Mouse (Mus musculus) forebrain, postnatal 0 days (tissue): ENCODE measurements at regions not wholly inside any gene's neighbourhood (a gene's known extent, or its start where the extent isn't known, plus 50 kb on each side); places are given as distances from the start of the nearest gene placed in this dataset.

ENCODE experiments used
- ATAC-seq: fragments of 200-750 bp; cut with Nextera tagmentation; 2 replicates; pipeline ENCODE4 v1.8.0; 2017; ENCODE audit warnings: mild to moderate bottlenecking, moderate library complexity
- DNase-seq: peaks from one replicate; pipeline ENCODE4 v3.0.0-alpha.2; 2015
- H3K27ac ChIP-seq: fragments of 300-500 bp; sonication (generic); 2 replicates; pipeline ENCODE4 v1.5.1; 2014; ENCODE audit warnings: low read depth, mild to moderate bottlenecking, antibody characterized with exemption, low read length, moderate library complexity, mixed read lengths
- H3K27me3 ChIP-seq: fragments of 300-500 bp; sonication (generic); 2 replicates; pipeline ENCODE4 v1.6.1; 2014; ENCODE audit warnings: mild to moderate bottlenecking, low read length, mixed read lengths; ENCODE audit not compliant: insufficient read depth
- H3K36me3 ChIP-seq: fragments of 300-500 bp; sonication (generic); 2 replicates; pipeline ENCODE4 v1.6.1; 2014; ENCODE audit warnings: mild to moderate bottlenecking, moderate library complexity; ENCODE audit not compliant: insufficient read depth
- H3K4me1 ChIP-seq: fragments of 300-500 bp; sonication (generic); 2 replicates; pipeline ENCODE4 v1.6.1; 2014; ENCODE audit warnings: antibody characterized with exemption; ENCODE audit not compliant: insufficient read depth
- H3K4me2 ChIP-seq: fragments of 300-500 bp; sonication (generic); 2 replicates; pipeline ENCODE4 v1.6.1; 2014; ENCODE audit warnings: low read depth, mild to moderate bottlenecking, moderate library complexity
- H3K4me3 ChIP-seq: fragments of 300-500 bp; sonication (generic); 2 replicates; pipeline ENCODE4 v1.5.1; 2014; ENCODE audit warnings: low read depth, low read length, mixed read lengths
- H3K9ac ChIP-seq: fragments of 300-500 bp; sonication (generic); 2 replicates; pipeline ENCODE4 v1.6.1; 2014; ENCODE audit warnings: mild to moderate bottlenecking
- H3K9me3 ChIP-seq: fragments of 300-500 bp; sonication (generic); 2 replicates; pipeline ENCODE4 v1.6.1; 2016; ENCODE audit warnings: low read length
- CTCF ChIP-seq: sonication (generic); IDR thresholded peaks from 2 replicates; pipeline ENCODE4 v1.5.1; 2016; ENCODE audit warnings: antibody characterized with exemption, control low read depth, low read depth
- WGBS: fragments of 180-500 bp; shearing (Covaris S2); extraction: QIAGEN DNeasy Blood & Tissue Kit; methylation state at CpG from one replicate; pipeline ENCODE4 v1.1.7; 2014; 5-methylcytosine and 5-hydroxymethylcytosine counted together

GRCm38 (mm10) chr10:118765544-118766441 is 104.2 kb downstream of the Dyrk2 start:
- Histone ChIP-seq H3K4me2 (no peak overlapping the region), H3K27ac (no peak overlapping the region), H3K9ac (no peak overlapping the region), H3K4me3 (no peak overlapping the region), H3K4me1 (no peaks in the 10 kb centered on the region), H3K27me3 (no peaks in the 10 kb centered on the region), H3K36me3 (no peaks in the 10 kb centered on the region), H3K9me3 (no peaks in the 10 kb centered on the region)
- WGBS = 70% methylated on average over 14 of the region's 14 CpGs
- TF ChIP-seq CTCF = no peak
- DNase-seq = no peak
- no peak for ATAC-seq

DNA sequence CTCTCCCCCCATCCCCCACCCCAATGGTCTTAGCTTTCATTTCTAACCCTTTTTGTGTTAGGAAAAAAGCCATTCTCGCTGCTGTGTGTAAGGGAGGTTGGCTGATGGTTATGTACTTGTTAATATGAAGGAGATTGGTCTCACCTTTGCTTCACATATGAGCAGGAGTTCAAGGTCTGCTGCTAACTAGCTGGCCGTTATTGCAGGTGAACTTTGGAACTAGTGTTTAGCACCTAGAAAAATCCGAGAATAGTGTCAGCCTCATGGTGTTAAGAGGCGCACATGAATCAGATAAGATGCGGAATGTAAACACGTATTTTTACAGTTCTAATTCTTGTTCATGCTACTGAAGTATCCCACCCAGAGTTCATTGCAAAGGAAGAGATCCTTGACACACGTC is 103.2 kb downstream of the Dyrk2 start:
- ATAC-seq (no peak), DNase-seq (no peak)
- Histone ChIP-seq H3K27me3 (no peaks in the 10 kb centered on the region), H3K4me2 (no peak overlapping the region), H3K4me1 (no peaks in the 10 kb centered on the region), H3K9ac (no peak overlapping the region), H3K27ac (no peak overlapping the region), H3K36me3 (no peaks in the 10 kb centered on the region), H3K9me3 (no peaks in the 10 kb centered on the region), H3K4me3 (no peak overlapping the region)
- WGBS = 83% methylated on average over 7 of the region's 7 CpGs
- no peak for TF ChIP-seq CTCF

GRCm38 (mm10) chr10:118769751-118770150 is 100.3 kb downstream of the Dyrk2 start:
- DNase-seq (no peak), ATAC-seq (no peak)
- WGBS = 95% methylated on average over 4 of the region's 4 CpGs

GRCm38 (mm10) chr10:118778656-118779055 is 91.4 kb downstream of the Dyrk2 start:
- Histone ChIP-seq H3K27ac (no peak overlapping the region), H3K9me3 (no peaks in the 10 kb centered on the region), H3K36me3 (no peaks in the 10 kb centered on the region), H3K4me3 (no peak overlapping the region), H3K9ac (no peak overlapping the region), H3K4me2 (no peak overlapping the region), H3K27me3 (no peaks in the 10 kb centered on the region), H3K4me1 (no peaks in the 10 kb centered on the region)
- DNase-seq (no peak), ATAC-seq (no peak)
- WGBS = 91% methylated on average over 10 of the region's 10 CpGs
- no peak for TF ChIP-seq CTCF

More at GRCm38 (mm10) chr10:118769751-118770150, 100.3 kb downstream of the Dyrk2 start:
- H3K9ac ChIP-seq = no peak overlapping the region
- no peak overlapping the region for H3K27ac ChIP-seq
- no peaks in the 10 kb centered on the region for H3K4me1 ChIP-seq
- no peaks in the 10 kb centered on the region for H3K36me3 ChIP-seq
- H3K4me2 ChIP-seq = no peak overlapping the region
- no peaks in the 10 kb centered on the region for H3K27me3 ChIP-seq
- TF ChIP-seq CTCF = no peak
- H3K4me3 ChIP-seq = no peak overlapping the region
- no peaks in the 10 kb centered on the region for H3K9me3 ChIP-seq

- Histone ChIP-seq H3K9ac (no peak overlapping the region), H3K4me1 (no peaks in the 10 kb centered on the region), H3K27me3 (no peaks in the 10 kb centered on the region), H3K27ac (no peak overlapping the region), H3K9me3 (no peaks in the 10 kb centered on the region), H3K4me3 (no peak overlapping the region), H3K4me2 (no peak overlapping the region), H3K36me3 (no peaks in the 10 kb centered on the region)
- DNase-seq (no peak), ATAC-seq (no peak)
- 91% methylated on average over 10 of the region's 10 CpGs for WGBS
- no peak; the same call in 1 of the 2 replicates for TF ChIP-seq CTCF
Measured at GRCm38 (mm10) chr10:118780831-118781569, 89.0 kb downstream of the Dyrk2 start.

- Histone ChIP-seq H3K4me1 (no peaks in the 10 kb centered on the region), H3K9ac (peak overlapping the region; percentile 25; the same call in 1 of the 2 replicates), H3K36me3 (no peaks in the 10 kb centered on the region), H3K9me3 (no peaks in the 10 kb centered on the region), H3K4me3 (no peak overlapping the region), H3K27me3 (no peaks in the 10 kb centered on the region), H3K4me2 (peak overlapping the region; percentile 24), H3K27ac (peak overlapping the region; percentile 55; the same call in 1 of the 2 replicates)
- 43% methylated on average over 10 of the region's 10 CpGs for WGBS
- ATAC-seq (peak; percentile 94), DNase-seq (peak; percentile 72)
- no peak for TF ChIP-seq CTCF
Measured at GRCm38 (mm10) chr10:118781811-118782232, 88.2 kb downstream of the Dyrk2 start.

- ATAC-seq (no peak), DNase-seq (no peak)
- WGBS = 81% methylated on average over 6 of the region's 6 CpGs
- Histone ChIP-seq H3K36me3 (no peaks in the 10 kb centered on the region), H3K4me3 (no peak overlapping the region), H3K9me3 (no peaks in the 10 kb centered on the region), H3K27ac (peak overlapping the region; percentile 55; the same call in 1 of the 2 replicates), H3K4me1 (no peaks in the 10 kb centered on the region), H3K4me2 (no peak overlapping the region), H3K9ac (no peak overlapping the region), H3K27me3 (no peaks in the 10 kb centered on the region)
- TF ChIP-seq CTCF = no peak
Measured at GRCm38 (mm10) chr10:118782646-118783045, 87.4 kb downstream of the Dyrk2 start.
